Mouse (Mus musculus): ENCODE measurements at regions not wholly inside any gene's neighbourhood (a gene's known extent, or its start where the extent isn't known, plus 50 kb on each side); places are given as distances from the start of the nearest gene placed in this dataset.

GRCm38 (mm10) chr9:51407978-51408377, 79.3 kb upstream of the 1810046K07Rik start:
- TF ChIP-seq MAFK (IDR thresholded peaks at IDR 0.05; ENCODE audit: insufficient read depth, low read depth, low read length) (no peak), CHD2 (IDR thresholded peaks at IDR 0.05; ENCODE audit: low read depth, low read length) (no peak), HCFC1 (IDR thresholded peaks at IDR 0.05; ENCODE audit: borderline replicate concordance, insufficient read depth, low read length) (no peak), ZC3H11A (IDR thresholded peaks at IDR 0.05; ENCODE audit: borderline replicate concordance, low read depth, low read length) (no peak), ZNF384 (IDR thresholded peaks at IDR 0.05; ENCODE audit: low read depth, low read length) (no peak)
